Comparison of ENCODE assay signal across 8 mouse cellular contexts in genomic region chr11:116012262-116012947, GRCm38 (mm10). TPM values are rescaled to one million over a fixed set of nuclear protein-coding genes. Genes with fewer than 3 reads are reported as not detected.
DNase-seq lines count a peak whose midpoint lies in the region; ATAC-seq lines count a peak whose summit lies in the region.

TSS of gene Galk1 (minus strand) at chr11:116012719.

- no peaks in the 10 kb centered on the region for H3K36me3 ChIP-seq in hindbrain, embryonic 15.5 days

- no peaks in the 10 kb centered on the region for H3K9me3 ChIP-seq in hindbrain, embryonic 15.5 days

- ATAC-seq in hindbrain, embryonic 15.5 days (ENCODE audit: low FRiP score, low read depth), result peak; percentile 81

- peak within 1 kb of the TSS; percentile 73 for H3K4me2 ChIP-seq in hindbrain, embryonic 15.5 days

- peak; percentile 95 for DNase-seq in R1 (ENCODE audit: low read depth, low spot score)
- peak; percentile 57 to 74 for DNase-seq in cerebellum, postnatal 4 days (ENCODE audit: low spot score in 2 of 2)
- DNase-seq in gastrocnemius, adult 18-20 months (ENCODE audit: low spot score), result peak; percentile 79
- DNase-seq in left cerebral cortex, adult 11 months (ENCODE audit: low spot score), result peak; percentile 75
- DNase-seq in lung, postnatal 36 days, result peak; percentile 95
- DNase-seq in retina, postnatal 1 day, result peak; percentile 94
- peak; percentile 99 for DNase-seq in thymus, postnatal 4 days

- under 1% methylated on average over 51 of the region's 55 CpGs for WGBS in hindbrain, embryonic 15.5 days

- peaks cover 26% of the 10 kb centered on the region for H3K4me1 ChIP-seq in hindbrain, embryonic 15.5 days (replicated peaks)

- peak within 1 kb of the TSS; percentile 63 for H3K9ac ChIP-seq in hindbrain, embryonic 15.5 days

- H3K27ac ChIP-seq in hindbrain, embryonic 15.5 days (replicated peaks), result peak within 1 kb of the TSS; percentile 81

- no peaks in the 10 kb centered on the region for H3K27me3 ChIP-seq in hindbrain, embryonic 15.5 days

- H3K4me3 ChIP-seq in hindbrain, embryonic 15.5 days, result peak within 1 kb of the TSS; percentile 59

RNA-seq across cellular contexts. Expression of gene Galk1, which starts in this region (rescaled TPM):
- total RNA-seq in gastrocnemius, adult 18-20 months (2021), result 1 to 10 TPM; 2.6 to 3.2 TPM
- 62.5 and 70.9 TPM in 2 replicates for polyA plus RNA-seq in hindbrain, embryonic 15.5 days (2015; fragmentation: Nextera tagmentation; extraction: Ambion mirVana)

Comparison
In these comparisons a context has a peak if more than half of its experiments do, and no peak if none do; other contexts are left out.
1. Peak in every context shown above with its lines: DNase-seq, ATAC-seq, H3K4me3 ChIP-seq and H3K27ac ChIP-seq.